Comparison of ENCODE assay signal across 20 mouse cellular contexts in genomic region chr10:40482285-40482684, GRCm38 (mm10).
A peak's percentile ranks its signal among the peaks of the same experiment; 100 is the strongest.
DNase-seq lines count a peak whose midpoint lies in the region; ATAC-seq and TF ChIP-seq lines count a peak whose summit lies in the region.
"Had no signal": no experiment of that assay in that cellular context is flagged by ENCODE, and none has a peak within 500 bp of the region (broad histone marks: within the 10 kb centered on the region; RNA-seq: fewer than 3 reads in every experiment).

No protein-coding gene starts in this region.

- WGBS in forebrain, embryonic 13.5 days = 84% methylated on average over 6 of the region's 6 CpGs
- 86% methylated on average over 6 of the region's 6 CpGs for WGBS in forebrain, embryonic 15.5 days
- WGBS in midbrain, embryonic 16.5 days = 73% methylated on average over 6 of the region's 6 CpGs
- 90% methylated on average over 6 of the region's 6 CpGs for WGBS in midbrain, embryonic 11.5 days

- ATAC-seq in forebrain, embryonic 13.5 days = peak; percentile 50; the same call in 1 of the 2 replicates
- no peak; the same call in 1 of the 2 replicates for ATAC-seq in forebrain, embryonic 15.5 days (replicated peaks)
- ATAC-seq in midbrain, embryonic 16.5 days = peak; percentile 59; the same call in 1 of the 2 replicates
- ATAC-seq in midbrain, embryonic 11.5 days (ENCODE audit: low FRiP score) = no peak
- no peak for ATAC-seq in inflammation-experienced regulatory T-cells, adult 6 months
- ATAC-seq: activated CD4-positive, CD25-positive, alpha-beta regulatory T cell, adult 4 months had no signal

- no peak overlapping the region for H3K9ac ChIP-seq in forebrain, embryonic 13.5 days
- H3K9ac ChIP-seq in forebrain, embryonic 15.5 days (replicated peaks) = no peak overlapping the region
- no peak overlapping the region for H3K9ac ChIP-seq in midbrain, embryonic 16.5 days (ENCODE audit: low read depth, low read length)
- H3K9ac ChIP-seq in midbrain, embryonic 11.5 days (ENCODE audit: low read length) = no peak overlapping the region
- H3K9ac ChIP-seq: embryonic facial prominence, embryonic 12.5 days; embryonic facial prominence, embryonic 15.5 days; hindbrain, embryonic 12.5 days; hindbrain, embryonic 15.5 days had no signal

- no peak for TF ChIP-seq CTCF in layer of hippocampus, adult 2 months (conservative IDR thresholded peaks at IDR 0.05)
- no peak for TF ChIP-seq CTCF in brain, embryonic 14.5 days (IDR thresholded peaks at IDR 0.05; ENCODE audit: borderline replicate concordance, extremely low read depth, insufficient read depth, insufficient read length)

- no peaks in the 10 kb centered on the region for H3K4me1 ChIP-seq in forebrain, embryonic 13.5 days
- no peaks in the 10 kb centered on the region for H3K4me1 ChIP-seq in forebrain, embryonic 15.5 days
- no peaks in the 10 kb centered on the region for H3K4me1 ChIP-seq in midbrain, embryonic 16.5 days (ENCODE audit: control insufficient read depth, insufficient read depth, low read length)
- no peaks in the 10 kb centered on the region for H3K4me1 ChIP-seq in midbrain, embryonic 11.5 days (ENCODE audit: control insufficient read depth, insufficient read depth, low read length)
- H3K4me1 ChIP-seq: embryonic facial prominence, embryonic 12.5 days; embryonic facial prominence, embryonic 15.5 days; hindbrain, embryonic 12.5 days; hindbrain, embryonic 15.5 days had no signal

- no peak overlapping the region for H3K27ac ChIP-seq in forebrain, embryonic 13.5 days
- H3K27ac ChIP-seq in forebrain, embryonic 15.5 days (replicated peaks) = no peak overlapping the region
- H3K27ac ChIP-seq in layer of hippocampus, adult 2 months = peak overlapping the region; percentile 64; the same call in 1 of the 2 replicates
- no peak overlapping the region for H3K27ac ChIP-seq in midbrain, embryonic 16.5 days (ENCODE audit: low read length)
- no peak overlapping the region for H3K27ac ChIP-seq in midbrain, embryonic 11.5 days (ENCODE audit: low read depth, low read length)
- H3K27ac ChIP-seq: embryonic facial prominence, embryonic 12.5 days; embryonic facial prominence, embryonic 15.5 days; hindbrain, embryonic 12.5 days; hindbrain, embryonic 15.5 days had no signal

- no peak overlapping the region for H3K4me3 ChIP-seq in forebrain, embryonic 13.5 days
- no peak overlapping the region for H3K4me3 ChIP-seq in forebrain, embryonic 15.5 days
- no peak overlapping the region for H3K4me3 ChIP-seq in layer of hippocampus, adult 2 months
- H3K4me3 ChIP-seq in midbrain, embryonic 16.5 days (ENCODE audit: low read depth, low read length) = no peak overlapping the region
- no peak overlapping the region for H3K4me3 ChIP-seq in midbrain, embryonic 11.5 days (ENCODE audit: low read depth, low read length)
- H3K4me3 ChIP-seq: embryonic facial prominence, embryonic 12.5 days; embryonic facial prominence, embryonic 15.5 days; hindbrain, embryonic 12.5 days; hindbrain, embryonic 15.5 days had no signal

- no peak for TF ChIP-seq POLR2A in brain, embryonic 14.5 days (IDR thresholded peaks at IDR 0.05; ENCODE audit: borderline replicate concordance, extremely low read depth, insufficient read depth, insufficient read length, poor library complexity, severe bottlenecking)

- H3K36me3 ChIP-seq in forebrain, embryonic 13.5 days (ENCODE audit: poor library complexity, severe bottlenecking) = peaks cover 44% of the 10 kb centered on the region
- H3K36me3 ChIP-seq in forebrain, embryonic 15.5 days = peaks cover 14% of the 10 kb centered on the region; the same call in 1 of the 2 replicates
- H3K36me3 ChIP-seq in midbrain, embryonic 16.5 days (ENCODE audit: control insufficient read depth, insufficient read depth, low read length) = peaks cover 5% of the 10 kb centered on the region
- no peaks in the 10 kb centered on the region for H3K36me3 ChIP-seq in midbrain, embryonic 11.5 days (ENCODE audit: control insufficient read depth, insufficient read depth, low read length)

- DNase-seq in layer of hippocampus, adult 2 months (ENCODE audit: low spot score in 2 of 2) = no peak
- DNase-seq in layer of hippocampus, postnatal 25 days (ENCODE audit: extremely low spot score in 1 of 2, low spot score in 1 of 2) = no peak
- DNase-seq in midbrain, embryonic 11.5 days (ENCODE audit: low spot score, missing footprints) = no peak
- DNase-seq in brain, embryonic 14.5 days (ENCODE audit: low read depth) = peak; percentile 46
- DNase-seq: adrenal gland, adult 8-10 months; adrenal gland, postnatal 25 days; cerebellum, adult 18-20 months; cerebellum, adult 9-10 months; cerebellum, postnatal 14 days; gastrocnemius, postnatal 25 days; heart, adult 18-20 months had no signal

- no peaks in the 10 kb centered on the region for H3K9me3 ChIP-seq in forebrain, embryonic 13.5 days (replicated peaks)
- no peaks in the 10 kb centered on the region for H3K9me3 ChIP-seq in forebrain, embryonic 15.5 days
- H3K9me3 ChIP-seq in midbrain, embryonic 16.5 days (replicated peaks; ENCODE audit: control insufficient read depth, low read length, poor library complexity, severe bottlenecking) = no peaks in the 10 kb centered on the region
- H3K9me3 ChIP-seq in midbrain, embryonic 11.5 days (ENCODE audit: control insufficient read depth, low read length) = no peaks in the 10 kb centered on the region
- H3K9me3 ChIP-seq: embryonic facial prominence, embryonic 12.5 days; embryonic facial prominence, embryonic 15.5 days; hindbrain, embryonic 12.5 days; hindbrain, embryonic 15.5 days had no signal

- H3K4me2 ChIP-seq in forebrain, embryonic 13.5 days = no peak overlapping the region
- H3K4me2 ChIP-seq in forebrain, embryonic 15.5 days (replicated peaks) = no peak overlapping the region
- no peak overlapping the region for H3K4me2 ChIP-seq in midbrain, embryonic 16.5 days (ENCODE audit: low read length)
- no peak overlapping the region for H3K4me2 ChIP-seq in midbrain, embryonic 11.5 days
- H3K4me2 ChIP-seq: embryonic facial prominence, embryonic 12.5 days; embryonic facial prominence, embryonic 15.5 days; hindbrain, embryonic 12.5 days; hindbrain, embryonic 15.5 days had no signal

- H3K27me3 ChIP-seq in forebrain, embryonic 13.5 days = no peaks in the 10 kb centered on the region
- no peaks in the 10 kb centered on the region for H3K27me3 ChIP-seq in forebrain, embryonic 15.5 days
- H3K27me3 ChIP-seq in midbrain, embryonic 16.5 days (ENCODE audit: control insufficient read depth, insufficient read depth, low read depth, low read length) = no peaks in the 10 kb centered on the region
- H3K27me3 ChIP-seq in midbrain, embryonic 11.5 days (ENCODE audit: control insufficient read depth, insufficient read depth, low read length) = no peaks in the 10 kb centered on the region
- H3K27me3 ChIP-seq: embryonic facial prominence, embryonic 12.5 days; embryonic facial prominence, embryonic 15.5 days; hindbrain, embryonic 12.5 days; hindbrain, embryonic 15.5 days had no signal

Comparison
In these comparisons a context has a peak if more than half of its experiments do, and no peak if none do; other contexts are left out.
1. ATAC-seq: peak in forebrain, embryonic 13.5 days (single experiment) and midbrain, embryonic 16.5 days (single experiment); none in forebrain, embryonic 15.5 days (single experiment), midbrain, embryonic 11.5 days (single experiment) and inflammation-experienced regulatory T-cells, adult 6 months (single experiment).